Mouse (Mus musculus) liver, embryonic 16.5 days (tissue): ENCODE results near the gene Inca1. TPM values are rescaled to one million over a fixed set of nuclear protein-coding genes. Genes with fewer than 3 reads are reported as not detected.

Source experiments
- ATAC-seq: fragments of 200-750 bp; cut with Nextera tagmentation; 2 replicates; pipeline ENCODE4 v1.8.0; 2017; ENCODE audit warnings: low read depth, mild to moderate bottlenecking, moderate number of reproducible peaks, moderate library complexity
- H3K27ac ChIP-seq: fragments of 300-500 bp; sonication (generic); 2 replicates; pipeline ENCODE4 v1.5.1; 2014; ENCODE audit warnings: mild to moderate bottlenecking, low read length
- H3K27me3 ChIP-seq: fragments of 300-500 bp; sonication (generic); 2 replicates; pipeline ENCODE4 v1.6.1; 2014; ENCODE audit warnings: low read depth, low read length, mixed read lengths; ENCODE audit not compliant: control insufficient read depth, insufficient read depth
- H3K36me3 ChIP-seq: fragments of 300-500 bp; sonication (generic); 2 replicates; pipeline ENCODE4 v1.6.1; 2014; ENCODE audit warnings: mild to moderate bottlenecking; ENCODE audit not compliant: control insufficient read depth, insufficient read depth
- H3K4me1 ChIP-seq: fragments of 300-500 bp; sonication (generic); 2 replicates; pipeline ENCODE4 v1.6.1; 2014; ENCODE audit warnings: low read depth, low read length, mixed read lengths; ENCODE audit not compliant: control insufficient read depth
- H3K4me2 ChIP-seq: fragments of 300-500 bp; sonication (generic); 2 replicates; pipeline ENCODE4 v1.6.1; 2014; ENCODE audit warnings: low read depth, low read length, mixed read lengths
- H3K4me3 ChIP-seq: fragments of 300-500 bp; sonication (generic); 2 replicates; pipeline ENCODE4 v1.5.1; 2014; ENCODE audit warnings: low read depth, mild to moderate bottlenecking, low read length
- H3K9ac ChIP-seq: fragments of 300-500 bp; sonication (generic); 2 replicates; pipeline ENCODE4 v1.6.1; 2014; ENCODE audit warnings: low read depth, low read length
- H3K9me3 ChIP-seq: fragments of 300-500 bp; sonication (generic); replicated peaks from 2 replicates; pipeline ENCODE4 v1.6.1; 2016; ENCODE audit warnings: low read length; ENCODE audit not compliant: control insufficient read depth
- WGBS: fragments of 180-500 bp; shearing (Covaris S2); extraction: QIAGEN DNeasy Blood & Tissue Kit; methylation state at CpG from one replicate; pipeline ENCODE4 v1.1.7; 2014; ENCODE audit not compliant: insufficient replicate concordance; 5-methylcytosine and 5-hydroxymethylcytosine counted together
- polyA plus RNA-seq: library from polyadenylated mRNA; unstranded; fragments of >200 nt; fragmentation: Nextera tagmentation; extraction: Ambion mirVana; gene quantifications from 2 replicates; pipeline ENCODE4 v1.2.1, GENCODE M21; 2015

Inca1 gene
- polyA plus RNA-seq, 1 experiment from 2014 or later: 1.1 TPM

DNA sequence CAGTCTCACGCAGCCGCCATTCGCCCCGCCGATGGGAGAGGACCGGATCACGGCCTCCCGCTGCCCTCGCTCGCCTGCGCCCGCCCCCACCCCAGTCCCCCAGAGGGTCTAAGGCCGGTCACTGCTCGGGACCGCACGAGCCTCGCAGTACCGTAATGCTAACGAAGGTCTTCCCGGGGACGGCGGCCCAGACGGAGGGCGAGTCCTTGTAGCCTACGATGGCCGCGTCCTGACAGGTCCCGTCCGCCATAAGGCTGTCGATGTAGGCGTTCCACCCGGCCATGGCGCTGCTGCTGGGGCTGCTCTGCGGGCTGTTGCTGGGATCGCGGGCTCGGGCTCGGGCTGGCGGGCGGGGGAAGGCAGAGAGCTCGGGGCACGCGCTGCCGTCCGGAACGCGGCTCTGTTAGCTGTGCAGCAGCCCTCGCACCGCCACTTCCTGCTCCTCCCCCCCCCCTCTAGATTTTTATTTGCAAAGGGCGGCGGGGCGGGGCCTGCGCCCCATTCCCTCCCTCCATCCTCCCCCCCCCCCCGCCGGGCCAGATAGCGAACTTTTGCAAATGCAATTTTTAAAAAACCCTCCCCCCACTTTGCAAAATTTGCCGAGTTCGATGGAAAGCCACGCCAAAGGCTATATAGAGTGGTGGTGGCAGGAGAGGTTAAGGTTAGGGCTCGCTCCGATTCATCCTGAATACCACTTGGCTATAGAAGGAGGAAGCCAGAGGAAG lies 45.6 kb downstream of the Inca1 start, which contains the start of gene Pfn1:
Gene Pfn1 (minus strand): TSS at position 447 of the 725 bp plus-strand sequence.
- H3K27ac ChIP-seq: peak within 1 kb of the TSS; percentile 99
- peak within 1 kb of the TSS; percentile 100 for H3K9ac ChIP-seq
- under 1% methylated on average over 54 of the region's 61 CpGs for WGBS
- peaks cover 2% of the 10 kb centered on the region; the same call in 1 of the 2 replicates for H3K27me3 ChIP-seq
- peak; percentile 64 for ATAC-seq
- H3K9me3 ChIP-seq: no peaks in the 10 kb centered on the region
- H3K4me3 ChIP-seq: peak within 1 kb of the TSS; percentile 99
- peaks cover 56% of the 10 kb centered on the region for H3K4me1 ChIP-seq
- peak within 1 kb of the TSS; percentile 92 for H3K4me2 ChIP-seq
- peaks cover 33% of the 10 kb centered on the region for H3K36me3 ChIP-seq

DNA sequence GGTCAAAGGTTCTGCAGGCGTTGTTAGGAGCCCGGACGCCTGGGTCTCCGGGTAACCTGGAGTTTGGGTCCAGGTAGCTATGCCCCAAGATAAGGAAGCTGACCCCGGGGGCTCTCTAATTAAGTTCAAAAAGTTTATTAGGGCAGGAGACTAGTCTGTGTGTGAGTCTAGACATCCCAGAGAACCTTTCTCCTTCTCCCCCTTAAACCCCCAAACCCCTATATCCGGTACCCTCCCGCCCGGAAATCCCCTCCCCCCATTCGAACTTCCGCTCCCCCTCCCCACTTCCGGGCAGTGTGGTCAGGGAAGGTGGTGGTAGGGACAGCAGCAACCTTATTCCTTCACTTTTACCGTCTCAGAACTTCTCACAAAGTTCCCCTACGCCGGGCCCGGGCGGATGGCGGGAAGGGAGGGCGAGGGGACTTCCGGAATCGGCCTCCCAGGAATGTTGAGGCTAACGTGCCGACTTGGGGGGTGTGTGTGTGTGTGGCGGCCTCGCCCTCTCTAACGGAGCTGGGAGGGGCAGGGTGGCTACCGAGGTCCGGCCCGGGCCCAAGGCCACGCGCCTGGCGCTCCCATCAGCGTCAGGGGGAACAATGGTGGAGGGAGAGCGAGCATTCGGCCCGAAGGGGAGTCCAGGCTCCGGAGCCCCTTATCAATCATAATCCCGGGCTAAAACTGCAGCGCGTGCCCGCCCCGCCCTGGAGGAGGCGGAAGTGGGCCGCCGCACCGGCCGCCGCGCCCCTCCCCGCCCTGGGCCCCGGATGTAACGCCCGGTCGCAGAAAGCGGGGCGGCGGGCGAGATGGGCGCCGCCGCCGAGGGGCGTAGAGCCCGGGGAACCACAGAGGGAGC lies 46.4 kb downstream of the Inca1 start:
- peak overlapping the region; percentile 99 for H3K4me3 ChIP-seq
- peaks cover 64% of the 10 kb centered on the region for H3K4me1 ChIP-seq
- peak; percentile 73 for ATAC-seq
- H3K27ac ChIP-seq: peak overlapping the region; percentile 99
- H3K9ac ChIP-seq: peak overlapping the region; percentile 100
- peak overlapping the region; percentile 92 for H3K4me2 ChIP-seq
- no peaks in the 10 kb centered on the region for H3K9me3 ChIP-seq
- peaks cover 39% of the 10 kb centered on the region for H3K36me3 ChIP-seq
- H3K27me3 ChIP-seq: peaks cover 2% of the 10 kb centered on the region; the same call in 1 of the 2 replicates
- 1% methylated on average over 50 of the region's 63 CpGs for WGBS

DNA sequence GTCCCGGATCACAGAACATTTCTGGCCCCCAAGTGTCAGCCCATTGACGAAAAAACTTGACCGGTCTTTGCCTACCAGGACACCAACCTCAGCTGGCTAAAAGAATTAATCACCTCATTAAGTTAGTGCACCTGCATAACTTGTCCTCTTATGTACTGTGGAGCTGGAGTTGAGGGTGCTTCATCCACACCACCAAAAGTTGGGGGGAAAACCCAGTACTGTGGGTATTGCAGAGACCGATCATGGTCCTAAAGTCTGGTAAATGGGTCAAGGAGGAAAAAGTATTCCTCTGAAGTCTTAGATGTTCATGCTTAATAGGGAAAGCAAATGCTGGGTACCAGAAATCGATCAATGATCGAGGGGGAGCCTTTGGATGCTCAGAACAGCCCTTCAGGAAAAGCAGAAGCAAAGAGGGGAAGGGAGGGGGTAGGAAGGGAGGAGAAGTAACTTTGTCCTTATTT lies 47.0 kb downstream of the Inca1 start:
- whole genome bisulfite sequencing: 18% methylated on average over 6 of the region's 6 CpGs
- no peak for ATAC-seq
- H3K4me2 ChIP-seq: peak overlapping the region; percentile 92
- H3K27me3 ChIP-seq: peaks cover 2% of the 10 kb centered on the region; the same call in 1 of the 2 replicates
- peaks cover 39% of the 10 kb centered on the region for H3K36me3 ChIP-seq
- peak overlapping the region; percentile 99 for H3K27ac ChIP-seq
- H3K4me3 ChIP-seq: peak overlapping the region; percentile 99
- peak overlapping the region; percentile 100 for H3K9ac ChIP-seq
- H3K4me1 ChIP-seq: peaks cover 69% of the 10 kb centered on the region
- H3K9me3 ChIP-seq: no peaks in the 10 kb centered on the region

- ATAC-seq: no peak
- H3K4me3 ChIP-seq: peak overlapping the region; percentile 99
- no peaks in the 10 kb centered on the region for H3K9me3 ChIP-seq
- H3K36me3 ChIP-seq: peaks cover 39% of the 10 kb centered on the region
- H3K27ac ChIP-seq: peak overlapping the region; percentile 99
- 29% methylated on average over 12 of the region's 12 CpGs for WGBS
- peaks cover 2% of the 10 kb centered on the region; the same call in 1 of the 2 replicates for H3K27me3 ChIP-seq
- peak overlapping the region; percentile 92 for H3K4me2 ChIP-seq
- H3K4me1 ChIP-seq: peaks cover 69% of the 10 kb centered on the region
- H3K9ac ChIP-seq: peak overlapping the region; percentile 100
Measured at GRCm38 (mm10) chr11:70652029-70652883, 47.7 kb downstream of the Inca1 start.

- peak overlapping the region; percentile 99 for H3K27ac ChIP-seq
- H3K9me3 ChIP-seq: no peaks in the 10 kb centered on the region
- 27% methylated on average over 2 of the region's 2 CpGs for WGBS
- H3K4me3 ChIP-seq: peak overlapping the region; percentile 99
- H3K36me3 ChIP-seq: peaks cover 39% of the 10 kb centered on the region
- peak overlapping the region; percentile 92 for H3K4me2 ChIP-seq
- peak overlapping the region; percentile 33 for H3K9ac ChIP-seq
- no peak for ATAC-seq
- peaks cover 66% of the 10 kb centered on the region for H3K4me1 ChIP-seq
- H3K27me3 ChIP-seq: peaks cover 2% of the 10 kb centered on the region; the same call in 1 of the 2 replicates
Measured at GRCm38 (mm10) chr11:70651391-70651790, 48.6 kb downstream of the Inca1 start.

GRCm38 (mm10) chr11:70650322-70651175 lies 49.4 kb downstream of the Inca1 start:
- no peaks in the 10 kb centered on the region for H3K9me3 ChIP-seq
- H3K4me1 ChIP-seq: peaks cover 66% of the 10 kb centered on the region
- peak overlapping the region; percentile 92 for H3K4me2 ChIP-seq
- 35% methylated on average over 12 of the region's 12 CpGs for WGBS
- H3K27ac ChIP-seq: peak overlapping the region; percentile 99
- H3K9ac ChIP-seq: peak overlapping the region; percentile 38
- peak overlapping the region; percentile 99 for H3K4me3 ChIP-seq
- no peaks in the 10 kb centered on the region for H3K27me3 ChIP-seq
- ATAC-seq: no peak
- H3K36me3 ChIP-seq: peaks cover 39% of the 10 kb centered on the region

- peak overlapping the region; percentile 96 for H3K9ac ChIP-seq
Measured at GRCm38 (mm10) chr11:70649185-70649734, 50.7 kb downstream of the Inca1 start.

More at GRCm38 (mm10) chr11:70649185-70649734, 50.7 kb downstream of the Inca1 start:
- Histone ChIP-seq H3K27ac (peak overlapping the region; percentile 99), H3K9me3 (no peaks in the 10 kb centered on the region), H3K27me3 (no peaks in the 10 kb centered on the region), H3K36me3 (peaks cover 48% of the 10 kb centered on the region), H3K4me1 (peaks cover 65% of the 10 kb centered on the region), H3K4me3 (peak overlapping the region; percentile 97), H3K4me2 (peak overlapping the region; percentile 79)
- no peak for ATAC-seq
- 70% methylated on average over 8 of the region's 8 CpGs for WGBS
